Mouse (Mus musculus) thymus, adult 2 months (tissue): ENCODE measurements around the gene Arl15.

Source experiments
- CTCF ChIP-seq: fragments of 200-500 bp; IDR thresholded peaks from 2 replicates; pipeline ENCODE4 v1.5.1; 2012; ENCODE audit warnings: mild to moderate bottlenecking, control low read depth, low read length, moderate library complexity, borderline replicate concordance; ENCODE audit not compliant: control insufficient read depth, poor library complexity, insufficient read depth; ENCODE audit errors: extremely low read depth
- POLR2A ChIP-seq: fragments of 200-500 bp; IDR thresholded peaks from 2 replicates; pipeline ENCODE4 v1.6.1; 2012; ENCODE audit warnings: mild to moderate bottlenecking, low read length, control low read depth, moderate library complexity; ENCODE audit not compliant: control insufficient read depth, poor library complexity, insufficient read depth; ENCODE audit errors: extremely low read depth

DNA sequence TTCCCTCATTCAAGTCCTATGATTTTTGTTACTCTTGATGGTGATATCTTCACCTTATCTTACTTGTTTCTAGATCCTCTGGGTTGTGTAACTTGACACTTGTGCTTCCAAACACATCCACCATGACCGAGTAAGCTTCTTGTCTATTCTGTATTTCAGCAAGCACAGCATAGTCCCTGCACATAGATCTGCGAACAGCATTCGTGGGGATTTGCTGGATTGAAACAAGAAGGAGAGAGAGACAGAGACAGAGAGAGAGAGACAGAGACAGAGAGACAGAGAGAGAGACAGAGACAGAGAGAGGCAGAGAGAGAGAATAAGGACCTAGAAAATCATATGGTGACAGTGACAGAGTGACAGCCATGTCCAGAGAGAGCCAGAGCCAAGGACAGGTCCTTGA, 329.1 kb downstream of the Arl15 start:
- no peak for TF ChIP-seq CTCF
- TF ChIP-seq POLR2A, result no peak
